Mouse (Mus musculus) MN1 (cell line): ENCODE measurements around the gene Usp44.
A peak's percentile ranks its signal among the peaks of the same experiment; 100 is the strongest.
"Not testable (repeated sequence)": the region's sequence is repeated elsewhere in the genome, so short reads cannot be mapped to it uniquely, and the experiment has no call there.

Source experiments
- DNase-seq: peaks from one replicate; pipeline ENCODE4 v3.0.0-alpha.2; 2016; ENCODE audit warnings: low spot score

The Usp44 gene

GRCm38 (mm10) chr10:93830931-93831729, at the start of gene Usp44:
Gene Usp44 (plus strand): TSS chr10:93831555.
- DNase-seq = peak; percentile 54

- DNase-seq = no peak
These were observed 47.9 kb upstream of the Usp44 start for GRCm38 (mm10) chr10:93783216-93784013.

DNA sequence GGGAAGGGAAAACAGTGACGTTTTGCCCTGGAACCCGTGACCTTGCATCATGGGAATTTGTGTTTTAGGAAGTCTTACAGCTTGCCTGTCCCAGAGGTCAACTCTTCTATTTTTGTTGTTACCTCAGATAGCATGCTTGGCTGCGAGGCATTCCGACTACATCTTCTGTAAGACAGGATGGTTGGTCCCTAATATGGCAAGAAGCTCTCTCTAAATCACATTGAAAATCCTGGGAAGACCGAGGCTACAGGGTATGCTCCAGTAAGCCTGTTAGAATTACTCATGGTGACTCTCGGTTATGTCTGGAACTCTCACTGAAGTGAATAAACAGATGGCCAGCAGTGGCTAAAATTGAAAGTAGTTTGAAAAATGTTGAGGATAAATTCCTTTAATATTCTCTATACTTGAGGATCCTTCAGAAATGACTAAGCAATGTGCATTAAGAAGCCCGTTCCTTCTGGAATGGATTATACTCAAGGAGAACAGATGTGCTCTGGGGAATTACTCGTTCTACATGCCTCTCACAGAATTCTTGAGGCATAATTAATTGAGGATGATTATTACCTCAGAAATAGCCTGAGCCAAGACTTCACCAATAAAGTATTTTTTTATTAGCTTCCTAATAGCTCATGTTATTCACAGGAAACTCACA, 31.5 kb upstream of the Usp44 start:
- no peak for DNase-seq

GRCm38 (mm10) chr10:93800363-93800722, 31.0 kb upstream of the Usp44 start:
- no peak for DNase-seq

- no peak for DNase-seq
These were observed 30.5 kb upstream of the Usp44 start for GRCm38 (mm10) chr10:93800895-93801294.

GRCm38 (mm10) chr10:93803199-93803598, 28.2 kb upstream of the Usp44 start:
- DNase-seq = no peak

- DNase-seq = not testable (repeated sequence)
These were observed 21.9 kb upstream of the Usp44 start for GRCm38 (mm10) chr10:93809438-93809837.

DNA sequence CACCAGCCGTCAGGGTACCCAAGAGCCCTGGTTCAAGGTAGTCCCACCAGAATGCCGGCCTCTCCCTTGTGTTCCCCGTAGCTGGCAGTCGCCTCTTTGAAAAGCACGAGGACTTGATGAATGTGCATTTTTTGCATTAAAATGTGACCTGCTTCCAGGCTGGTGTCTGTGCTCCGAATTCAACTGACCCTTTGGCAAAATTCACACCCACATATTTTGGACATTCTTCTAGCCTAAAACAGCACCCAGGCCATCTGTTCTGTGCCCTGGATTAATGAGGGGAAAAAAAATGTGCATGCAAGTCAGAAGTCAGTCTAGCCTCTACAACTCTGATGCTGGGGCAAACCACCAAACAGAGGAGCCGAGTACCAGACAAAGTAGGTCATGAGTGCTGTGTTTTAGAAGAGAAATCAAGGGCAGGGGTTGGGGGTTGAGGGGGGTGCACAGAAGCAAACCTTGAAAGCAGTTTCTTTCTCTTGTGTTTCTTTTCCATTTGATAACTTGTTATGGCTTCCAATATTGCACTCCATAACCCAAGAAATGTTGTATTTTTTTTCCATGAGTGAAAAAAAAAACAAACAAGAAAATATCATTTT, 20.7 kb upstream of the Usp44 start:
- no peak for DNase-seq

GRCm38 (mm10) chr10:93812098-93812497, 19.3 kb upstream of the Usp44 start:
- no peak for DNase-seq

GRCm38 (mm10) chr10:93812774-93813415, 18.5 kb upstream of the Usp44 start:
- peak; percentile 82 for DNase-seq

GRCm38 (mm10) chr10:93813755-93814154, 17.6 kb upstream of the Usp44 start:
- DNase-seq = no peak

- peak; percentile 88 for DNase-seq
These were observed 12.7 kb upstream of the Usp44 start for GRCm38 (mm10) chr10:93818661-93819060.

- DNase-seq = no peak
These were observed 1.2 kb upstream of the Usp44 start for GRCm38 (mm10) chr10:93829898-93830831.

DNA sequence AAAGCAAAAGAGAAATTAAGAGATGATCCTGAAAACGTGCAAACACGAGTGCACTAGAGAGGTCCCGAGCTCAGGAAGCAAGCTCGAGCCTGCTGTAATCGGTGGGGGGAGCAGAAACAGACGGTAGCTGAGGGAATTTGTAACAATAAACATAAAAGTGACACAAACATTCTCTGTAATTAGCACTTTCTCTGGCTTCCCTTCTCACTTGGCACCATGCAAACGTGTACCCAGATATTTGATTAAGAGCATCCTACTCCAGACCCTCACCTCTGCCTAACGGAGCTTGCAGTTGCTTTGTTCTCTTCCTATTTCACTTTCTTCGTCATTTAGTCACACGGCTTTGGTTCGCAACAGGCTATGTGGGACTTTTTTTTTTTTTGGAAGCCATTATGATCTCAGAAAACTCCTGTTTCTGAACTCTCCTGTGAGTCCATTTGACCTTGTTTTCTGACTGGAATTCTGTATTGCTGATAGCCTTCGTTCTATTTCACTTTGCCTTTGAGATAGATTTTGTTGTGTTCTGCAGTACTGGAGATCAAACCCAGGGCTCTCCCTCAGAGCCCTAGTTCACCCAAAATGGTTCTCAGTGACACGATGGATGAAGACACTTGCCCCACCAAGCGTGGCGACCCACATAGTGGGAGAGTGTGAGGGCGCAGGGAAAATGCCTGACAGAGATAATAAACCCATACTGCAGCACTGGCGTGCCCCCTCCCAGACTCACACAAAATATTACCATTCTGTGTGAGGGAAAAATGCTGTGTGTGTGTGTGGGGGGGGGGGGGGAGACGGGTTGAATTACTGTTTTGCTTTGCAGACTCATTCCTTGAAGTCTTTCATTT, 597 bp downstream of the Usp44 start:
- peak; percentile 59 for DNase-seq

- no peak for DNase-seq
These were observed 1.5 kb downstream of the Usp44 start for GRCm38 (mm10) chr10:93832811-93833210.

- no peak for DNase-seq
These were observed 2.0 kb downstream of the Usp44 start for GRCm38 (mm10) chr10:93833370-93833698.

- DNase-seq = peak; percentile 94
These were observed 2.5 kb downstream of the Usp44 start for GRCm38 (mm10) chr10:93833699-93834393.

- DNase-seq = no peak
These were observed 3.0 kb downstream of the Usp44 start for GRCm38 (mm10) chr10:93834394-93834745.

DNA sequence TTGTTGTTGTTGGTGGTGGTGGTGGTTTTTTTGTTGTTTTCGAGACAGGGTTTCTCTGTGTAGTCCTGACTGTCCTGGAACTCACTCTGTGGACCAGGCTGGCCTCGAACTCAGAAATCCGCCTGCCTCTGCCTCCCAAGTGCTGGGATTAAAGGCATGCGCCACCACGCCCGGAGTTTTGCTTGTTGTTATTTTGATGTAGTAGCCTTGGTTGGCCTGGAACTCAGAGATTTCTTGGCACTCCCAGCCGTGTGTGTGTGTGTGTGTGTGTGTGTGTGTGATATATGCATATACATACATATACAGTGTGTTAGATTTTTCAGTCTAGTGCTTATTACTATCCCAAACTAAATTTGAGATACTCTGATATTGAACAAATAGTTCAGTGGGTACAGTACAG, 3.8 kb downstream of the Usp44 start:
- not testable (repeated sequence) for DNase-seq
